Mouse (Mus musculus) G1E (cell line): ENCODE data around the gene Irs1. TPM values are rescaled to one million over a fixed set of nuclear protein-coding genes. Genes with fewer than 3 reads are reported as not detected.

Experiments used
- ATAC-seq: 2 replicates; pipeline ENCODE4 v1.8.0; 2016; ENCODE audit warnings: mild to moderate bottlenecking; ENCODE audit not compliant: insufficient number of reproducible peaks, poor library complexity, low FRiP score, severe bottlenecking; ENCODE audit errors: extremely low read depth
- DNase-seq: peaks from one replicate; pipeline ENCODE4 v3.0.0; 2012; ENCODE audit warnings: low spot score
- H3K27me3 ChIP-seq: 2 replicates; pipeline ENCODE4 v1.6.1; 2012; ENCODE audit warnings: mild to moderate bottlenecking, low read length, inconsistent platforms; ENCODE audit not compliant: insufficient read depth
- H3K36me3 ChIP-seq: replicated peaks from 2 replicates; pipeline ENCODE3; 2012; ENCODE audit warnings: mild to moderate bottlenecking, inconsistent platforms
- H3K4me1 ChIP-seq: 2 replicates; pipeline ENCODE4 v1.6.1; 2012; ENCODE audit warnings: low read depth, low read length, inconsistent platforms, mixed read lengths; ENCODE audit not compliant: insufficient read depth
- H3K4me3 ChIP-seq: 2 replicates; pipeline ENCODE4 v1.5.1; 2012; ENCODE audit warnings: low read depth, mild to moderate bottlenecking, inconsistent platforms, low read length, moderate library complexity, mixed read lengths
- H3K9me3 ChIP-seq: replicated peaks from 2 replicates; pipeline ENCODE4 v1.6.1; 2012; ENCODE audit warnings: inconsistent platforms
- CTCF ChIP-seq: IDR thresholded peaks from 2 replicates; pipeline ENCODE4 v1.5.1; 2012; ENCODE audit warnings: low read depth, low read length, inconsistent platforms, mixed read lengths
- GATA1 ChIP-seq: IDR thresholded peaks from 2 replicates; pipeline ENCODE4 v1.6.1; 2012; ENCODE audit warnings: borderline replicate concordance, low read length, inconsistent platforms, mixed read lengths
- GATA2 ChIP-seq: IDR thresholded peaks from 2 replicates; pipeline ENCODE4 v1.6.1; 2012; ENCODE audit warnings: low read depth, low read length, inconsistent platforms, borderline replicate concordance
- POLR2AphosphoS5 ChIP-seq: IDR thresholded peaks from 2 replicates; pipeline ENCODE4 v1.6.1; 2012; ENCODE audit warnings: low read depth, low read length, inconsistent platforms; ENCODE audit not compliant: insufficient replicate concordance
- TAL1 ChIP-seq: conservative IDR thresholded peaks from 2 replicates; pipeline ENCODE4 v1.6.1; 2012; ENCODE audit warnings: low read depth, low read length, inconsistent platforms, mixed read lengths
- polyA plus RNA-seq: library from polyadenylated mRNA; stranded (reverse); fragments of >175 nt; gene quantifications from 2 replicates; pipeline ENCODE4 v1.2.3, GENCODE M21; 2012
- total RNA-seq, 2 experiments: library from RNA; stranded (forward) in 1 of 2; stranded (reverse) in 1 of 2; fragments of 200-1000 nt in 1 of 2; fragments of >200 nt in 1 of 2; fragmentation: Nextera tagmentation in 1 of 2; gene quantifications; 2 replicates each; pipeline ENCODE4 v1.2.3; 2014 to 2017

The Irs1 gene
- total and polyA plus RNA-seq, 3 experiments = 0.11 TPM; not detected in 2

DNA sequence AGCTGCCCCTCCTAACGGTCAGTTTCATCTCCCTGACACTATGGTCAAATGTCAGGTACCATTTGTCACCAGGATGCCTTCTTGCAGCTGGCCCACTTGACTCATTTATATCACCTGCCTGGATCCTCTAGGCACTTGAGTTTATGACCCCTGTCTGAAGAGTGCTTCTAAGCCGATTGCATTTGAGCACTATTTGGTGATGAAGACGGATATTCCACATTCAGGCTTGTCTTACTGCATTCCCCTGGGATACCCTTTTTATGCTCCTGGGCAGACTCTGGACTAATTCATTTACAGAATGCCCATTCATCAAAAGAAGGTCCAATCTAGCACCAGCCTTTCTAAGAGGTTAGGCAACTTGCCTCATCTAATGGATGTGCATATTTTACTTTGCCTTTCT lies 13.3 kb upstream of the Irs1 start:
- TF ChIP-seq GATA1 = no peak
- no peak for TF ChIP-seq POLR2AphosphoS5
- no peak for TF ChIP-seq GATA2
- TF ChIP-seq TAL1 = no peak
- TF ChIP-seq CTCF = no peak
- ATAC-seq (no peak), DNase-seq (no peak)
- no peaks in the 10 kb centered on the region for H3K36me3 ChIP-seq
- H3K4me1 ChIP-seq = no peaks in the 10 kb centered on the region
- H3K27me3 ChIP-seq = peaks cover 9% of the 10 kb centered on the region
- H3K4me3 ChIP-seq = no peak overlapping the region
- no peaks in the 10 kb centered on the region for H3K9me3 ChIP-seq

GRCm38 (mm10) chr1:82298586-82298985 lies 7.4 kb upstream of the Irs1 start:
- ATAC-seq = no peak
- H3K4me1 ChIP-seq = no peaks in the 10 kb centered on the region
- H3K27me3 ChIP-seq = no peaks in the 10 kb centered on the region
- no peak for DNase-seq
- no peaks in the 10 kb centered on the region for H3K36me3 ChIP-seq
- TF ChIP-seq GATA1 = no peak
- TF ChIP-seq POLR2AphosphoS5 = no peak
- no peak for TF ChIP-seq CTCF
- TF ChIP-seq GATA2 = no peak
- TF ChIP-seq TAL1 = no peak
- H3K9me3 ChIP-seq = no peaks in the 10 kb centered on the region
- no peak overlapping the region for H3K4me3 ChIP-seq

DNA sequence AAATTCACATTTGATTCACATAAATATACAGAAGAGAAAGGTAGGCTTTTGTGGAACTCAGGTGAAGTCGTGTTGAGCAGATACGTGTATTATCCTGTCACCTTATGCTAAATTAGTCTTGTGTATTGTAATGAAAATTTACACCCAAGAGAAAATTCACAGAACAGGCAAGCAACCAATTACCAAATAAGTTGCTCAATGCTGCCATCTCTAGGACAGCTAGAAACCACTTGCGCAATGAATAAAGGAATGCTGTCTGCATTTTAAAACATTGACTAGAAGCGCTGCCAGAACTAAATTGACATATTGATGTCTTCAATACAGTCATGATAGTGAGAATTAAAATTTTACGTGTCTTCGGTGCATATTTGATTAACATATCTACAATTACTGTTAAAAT lies 2.9 kb upstream of the Irs1 start:
- TF ChIP-seq GATA1 = no peak
- TF ChIP-seq TAL1 = no peak
- TF ChIP-seq GATA2 = no peak
- no peak for TF ChIP-seq CTCF
- no peak for TF ChIP-seq POLR2AphosphoS5
- Histone ChIP-seq H3K9me3 (peaks cover 21% of the 10 kb centered on the region), H3K4me3 (no peak overlapping the region), H3K36me3 (no peaks in the 10 kb centered on the region), H3K27me3 (peaks cover 30% of the 10 kb centered on the region), H3K4me1 (no peaks in the 10 kb centered on the region)
- no peak for ATAC-seq
- no peak for DNase-seq

- Histone ChIP-seq H3K36me3 (no peaks in the 10 kb centered on the region), H3K4me1 (no peaks in the 10 kb centered on the region), H3K4me3 (no peak overlapping the region), H3K9me3 (peaks cover 29% of the 10 kb centered on the region), H3K27me3 (peaks cover 30% of the 10 kb centered on the region)
- ATAC-seq (no peak), DNase-seq (no peak)
- no peak for TF ChIP-seq GATA1
- TF ChIP-seq TAL1 = no peak
- no peak for TF ChIP-seq GATA2
- no peak for TF ChIP-seq CTCF
- TF ChIP-seq POLR2AphosphoS5 = no peak
Observed at GRCm38 (mm10) chr1:82292771-82293170, 1.6 kb upstream of the Irs1 start.

DNA sequence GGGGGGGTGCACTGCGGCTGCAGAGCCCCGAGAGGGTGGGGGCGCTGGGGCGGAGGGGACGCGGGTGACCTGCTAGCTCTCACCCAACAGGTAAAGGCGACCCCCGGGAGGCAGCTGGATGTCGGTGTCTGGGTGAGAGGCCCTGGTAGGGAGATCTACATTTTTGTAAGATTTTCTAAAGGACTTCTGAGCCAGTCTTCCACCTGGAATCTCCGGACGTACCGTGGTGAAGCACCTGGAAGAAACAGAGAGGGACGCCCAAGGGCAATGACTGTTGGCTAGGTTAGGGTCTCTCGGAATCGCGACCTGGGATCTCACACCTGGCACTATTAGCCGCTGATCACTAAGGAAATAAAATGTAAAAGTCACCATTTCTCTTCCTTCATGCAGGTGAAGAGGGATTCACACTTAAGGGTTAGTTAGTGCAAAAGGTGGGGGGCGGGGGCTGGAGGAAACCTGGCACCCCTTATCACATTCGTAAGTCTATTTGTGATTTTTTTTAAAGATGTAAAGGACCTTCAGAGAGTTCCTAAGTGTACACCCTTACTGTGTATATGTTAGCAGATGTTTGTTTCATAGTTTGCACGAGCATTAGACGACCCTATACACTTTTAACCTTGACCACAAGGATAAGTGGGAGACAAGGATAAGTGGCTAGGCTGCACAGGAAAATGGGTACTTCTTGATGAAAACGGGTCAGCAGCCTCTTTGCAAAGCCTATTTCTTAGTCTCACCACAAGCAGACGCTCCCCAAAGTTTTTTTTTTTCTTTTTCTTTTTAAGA lies 905 bp upstream of the Irs1 start:
- H3K27me3 ChIP-seq = peaks cover 33% of the 10 kb centered on the region
- no peaks in the 10 kb centered on the region for H3K36me3 ChIP-seq
- no peak overlapping the region for H3K4me3 ChIP-seq
- peaks cover 29% of the 10 kb centered on the region for H3K9me3 ChIP-seq
- TF ChIP-seq POLR2AphosphoS5 = no peak
- no peak for TF ChIP-seq CTCF
- no peak for TF ChIP-seq GATA2
- no peak for TF ChIP-seq GATA1
- TF ChIP-seq TAL1 = no peak
- DNase-seq = no peak
- no peaks in the 10 kb centered on the region; the same call in 1 of the 2 replicates for H3K4me1 ChIP-seq
- ATAC-seq = no peak

GRCm38 (mm10) chr1:82290723-82291150 lies 479 bp downstream of the Irs1 start:
- peaks cover 35% of the 10 kb centered on the region for H3K27me3 ChIP-seq

More at GRCm38 (mm10) chr1:82290723-82291150, 479 bp downstream of the Irs1 start:
- no peak for DNase-seq
- Histone ChIP-seq H3K9me3 (peaks cover 29% of the 10 kb centered on the region), H3K4me1 (no peaks in the 10 kb centered on the region; the same call in 1 of the 2 replicates), H3K4me3 (no peak overlapping the region), H3K36me3 (no peaks in the 10 kb centered on the region)
- TF ChIP-seq GATA2 = no peak
- no peak for TF ChIP-seq GATA1
- TF ChIP-seq POLR2AphosphoS5 = no peak
- TF ChIP-seq CTCF = no peak
- TF ChIP-seq TAL1 = no peak
- no peak for ATAC-seq
